Mouse (Mus musculus): Measurements from ENCODE around the gene Dna2. TPM values are rescaled to one million over a fixed set of nuclear protein-coding genes. Genes with fewer than 3 reads are reported as not detected.

The Dna2 gene
- polyA plus RNA-seq, 1 experiment = 46.7 TPM

- no peak overlapping the region for H3K4me3 ChIP-seq (ENCODE audit: low read depth, low read length)
- H3K27ac ChIP-seq (ENCODE audit: insufficient read depth, low read length) = no peak overlapping the region
- H3K9me3 ChIP-seq (replicated peaks; ENCODE audit: control insufficient read depth, insufficient read depth, low read length, poor library complexity, severe bottlenecking) = no peaks in the 10 kb centered on the region
- H3K9ac ChIP-seq (ENCODE audit: low read depth, poor library complexity, severe bottlenecking) = peak overlapping the region; percentile 99
- TF ChIP-seq POLR2A (IDR thresholded peaks at IDR 0.05; ENCODE audit: insufficient read depth, low read length) (no peak), EP300 (IDR thresholded peaks at IDR 0.05; ENCODE audit: insufficient read depth, low read depth, low read length) (no peak), CTCF (IDR thresholded peaks at IDR 0.05; ENCODE audit: low read depth, low read length) (no peak)
- no peaks in the 10 kb centered on the region for H3K27me3 ChIP-seq (ENCODE audit: control insufficient read depth, insufficient read depth, low read length, poor library complexity, severe bottlenecking)
- H3K4me1 ChIP-seq (ENCODE audit: control insufficient read depth, insufficient read depth, low read length) = peaks cover 2% of the 10 kb centered on the region
- H3K36me3 ChIP-seq (ENCODE audit: control insufficient read depth, insufficient read depth, low read length, poor library complexity, severe bottlenecking) = peaks cover 18% of the 10 kb centered on the region
These were observed 74.9 kb downstream of the Dna2 start for GRCm38 (mm10) chr10:63021702-63022101.

- H3K36me3 ChIP-seq (ENCODE audit: control insufficient read depth, insufficient read depth, low read length, poor library complexity, severe bottlenecking) = peaks cover 9% of the 10 kb centered on the region
- no peaks in the 10 kb centered on the region for H3K9me3 ChIP-seq (replicated peaks; ENCODE audit: control insufficient read depth, insufficient read depth, low read length, poor library complexity, severe bottlenecking)
- peak overlapping the region; percentile 99 for H3K9ac ChIP-seq (ENCODE audit: low read depth, poor library complexity, severe bottlenecking)
- TF ChIP-seq POLR2A (IDR thresholded peaks at IDR 0.05; ENCODE audit: insufficient read depth, low read length) (no peak), CTCF (IDR thresholded peaks at IDR 0.05; ENCODE audit: low read depth, low read length) (no peak), EP300 (IDR thresholded peaks at IDR 0.05; ENCODE audit: insufficient read depth, low read depth, low read length) (no peak)
- no peaks in the 10 kb centered on the region for H3K27me3 ChIP-seq (ENCODE audit: control insufficient read depth, insufficient read depth, low read length, poor library complexity, severe bottlenecking)
- no peak overlapping the region for H3K27ac ChIP-seq (ENCODE audit: insufficient read depth, low read length)
- H3K4me3 ChIP-seq (ENCODE audit: low read depth, low read length) = peak overlapping the region; percentile 83
- H3K4me1 ChIP-seq (ENCODE audit: control insufficient read depth, insufficient read depth, low read length) = peaks cover 2% of the 10 kb centered on the region
These were observed 75.8 kb downstream of the Dna2 start for GRCm38 (mm10) chr10:63022541-63023120.

- Histone ChIP-seq H3K36me3 (ENCODE audit: control insufficient read depth, insufficient read depth, low read length, poor library complexity, severe bottlenecking) (peaks cover 5% of the 10 kb centered on the region; the same call in 1 of the 2 replicates), H3K27ac (ENCODE audit: insufficient read depth, low read length) (peak overlapping the region; percentile 76), H3K9me3 (replicated peaks; ENCODE audit: control insufficient read depth, insufficient read depth, low read length, poor library complexity, severe bottlenecking) (no peaks in the 10 kb centered on the region), H3K9ac (ENCODE audit: low read depth, poor library complexity, severe bottlenecking) (peak overlapping the region; percentile 99), H3K27me3 (ENCODE audit: control insufficient read depth, insufficient read depth, low read length, poor library complexity, severe bottlenecking) (no peaks in the 10 kb centered on the region), H3K4me3 (ENCODE audit: low read depth, low read length) (peak overlapping the region; percentile 83), H3K4me1 (ENCODE audit: control insufficient read depth, insufficient read depth, low read length) (peaks cover 2% of the 10 kb centered on the region)
- TF ChIP-seq CTCF (IDR thresholded peaks at IDR 0.05; ENCODE audit: low read depth, low read length) = no peak
- no peak for TF ChIP-seq EP300 (IDR thresholded peaks at IDR 0.05; ENCODE audit: insufficient read depth, low read depth, low read length)
- TF ChIP-seq POLR2A (IDR thresholded peaks at IDR 0.05; ENCODE audit: insufficient read depth, low read length) = no peak
These were observed 76.4 kb downstream of the Dna2 start for GRCm38 (mm10) chr10:63023121-63023748.

Other genes with a start within 250 kb of the Dna2 start
- gene Stox1, start 220.9 kb upstream of the Dna2 start, polyA plus RNA-seq (2011; ENCODE audit: insufficient read depth, insufficient read length, low read depth, missing spikeins) = 1.1 TPM in 1 of 2 replicates, not detected in the other
- gene Ccar1, start 154.7 kb upstream of the Dna2 start, polyA plus RNA-seq (2011; ENCODE audit: insufficient read depth, insufficient read length, low read depth, missing spikeins) = 116 and 123 TPM in 2 replicates
- gene Tet1, start 38.0 kb upstream of the Dna2 start, polyA plus RNA-seq (2011; ENCODE audit: insufficient read depth, insufficient read length, low read depth, missing spikeins) = 231 and 239 TPM in 2 replicates
- gene Slc25a16, start 26.4 kb upstream of the Dna2 start, polyA plus RNA-seq (2011; ENCODE audit: insufficient read depth, insufficient read length, low read depth, missing spikeins) = 11.3 and 11.6 TPM in 2 replicates
- 30.7 and 32.0 TPM in 2 replicates for gene Rufy2, start 33.2 kb downstream of the Dna2 start, polyA plus RNA-seq (2011; ENCODE audit: insufficient read depth, insufficient read length, low read depth, missing spikeins)
- gene Hnrnph3, start 77.2 kb downstream of the Dna2 start, polyA plus RNA-seq (2011; ENCODE audit: insufficient read depth, insufficient read length, low read depth, missing spikeins) = 121 and 135 TPM in 2 replicates
- gene Pbld2, start 77.3 kb downstream of the Dna2 start, polyA plus RNA-seq (2011; ENCODE audit: insufficient read depth, insufficient read length, low read depth, missing spikeins) = 0.79 and 1.3 TPM in 2 replicates
- not detected in 2 replicates for gene Pbld1, start 113.1 kb downstream of the Dna2 start, polyA plus RNA-seq (2011; ENCODE audit: insufficient read depth, insufficient read length, low read depth, missing spikeins)
- gene Atoh7, start 152.6 kb downstream of the Dna2 start, polyA plus RNA-seq (2011; ENCODE audit: insufficient read depth, insufficient read length, low read depth, missing spikeins) = not detected in 2 replicates